Mouse (Mus musculus) cerebellum, adult 2 months (tissue): ENCODE results near the gene B4galt2.

ENCODE experiments used
- CTCF ChIP-seq: fragments of 200-500 bp; IDR thresholded peaks from 2 replicates; pipeline ENCODE4 v1.5.1; 2011; ENCODE audit warnings: low read depth, mild to moderate bottlenecking, control low read depth, low read length, moderate library complexity, borderline replicate concordance; ENCODE audit not compliant: insufficient read depth
- POLR2A ChIP-seq: fragments of 200-500 bp; IDR thresholded peaks from 2 replicates; pipeline ENCODE4 v1.6.1; 2011; ENCODE audit warnings: low read length, control low read depth, borderline replicate concordance; ENCODE audit not compliant: insufficient read depth

- TF ChIP-seq POLR2A (no peak), CTCF (no peak)
These were observed 4.6 kb upstream of the B4galt2 start for GRCm38 (mm10) chr4:117887920-117888319.
